In genomic region chr3:32817357-32818326, GRCm38 (mm10) we compare ENCODE assay signal across 8 mouse cellular contexts. TPM values are rescaled to one million over a fixed set of nuclear protein-coding genes. Genes with fewer than 3 reads are reported as not detected.
A peak's percentile ranks its signal among the peaks of the same experiment; 100 is the strongest.
DNase-seq lines count a peak whose midpoint lies in the region; ATAC-seq and TF ChIP-seq lines count a peak whose summit lies in the region.

Gene Usp13, plus strand, starts transcription at chr3:32817546.

- under 1% methylated on average over 84 of the region's 84 CpGs for whole genome bisulfite sequencing in heart, embryonic 12.5 days
- WGBS in kidney, postnatal 0 days = under 1% methylated on average over 77 of the region's 84 CpGs
- WGBS in liver, embryonic 11.5 days = 1% methylated on average over 84 of the region's 84 CpGs
- under 1% methylated on average over 84 of the region's 84 CpGs for WGBS in neural tube, embryonic 12.5 days

- H3K4me3 ChIP-seq in erythroblast, embryonic 14.5 days (replicated peaks) = peak within 1 kb of the TSS; percentile 44
- H3K4me3 ChIP-seq in heart, embryonic 12.5 days = peak within 1 kb of the TSS; percentile 88
- peak within 1 kb of the TSS; percentile 73 for H3K4me3 ChIP-seq in kidney, postnatal 0 days (replicated peaks; ENCODE audit: low read depth, low read length)
- peak within 1 kb of the TSS; percentile 59 for H3K4me3 ChIP-seq in liver, embryonic 11.5 days (ENCODE audit: low read depth, low read length)
- peak within 1 kb of the TSS; percentile 82 for H3K4me3 ChIP-seq in neural tube, embryonic 12.5 days

- peaks cover 28% of the 10 kb centered on the region for H3K27me3 ChIP-seq in erythroblast, embryonic 14.5 days (ENCODE audit: control insufficient read depth)
- no peaks in the 10 kb centered on the region for H3K27me3 ChIP-seq in heart, embryonic 12.5 days (replicated peaks)
- no peaks in the 10 kb centered on the region for H3K27me3 ChIP-seq in kidney, postnatal 0 days (ENCODE audit: insufficient read depth, low read length)
- H3K27me3 ChIP-seq in liver, embryonic 11.5 days (replicated peaks; ENCODE audit: control insufficient read depth, insufficient read depth, low read length) = peaks cover 22% of the 10 kb centered on the region
- H3K27me3 ChIP-seq in neural tube, embryonic 12.5 days (replicated peaks) = no peaks in the 10 kb centered on the region

- H3K9ac ChIP-seq in heart, embryonic 12.5 days = peak within 1 kb of the TSS; percentile 91
- H3K9ac ChIP-seq in kidney, postnatal 0 days (ENCODE audit: low read depth, low read length) = peak within 1 kb of the TSS; percentile 72
- H3K9ac ChIP-seq in liver, embryonic 11.5 days (ENCODE audit: low read depth, low read length) = peak within 1 kb of the TSS; percentile 23
- H3K9ac ChIP-seq in neural tube, embryonic 12.5 days = peak within 1 kb of the TSS; percentile 83

- ATAC-seq in erythroblast, adult 5-6 weeks (replicated peaks; ENCODE audit: low FRiP score, poor library complexity, severe bottlenecking) = no peak
- peak; percentile 73 for ATAC-seq in heart, embryonic 12.5 days (ENCODE audit: insufficient number of reproducible peaks, low FRiP score)
- peak; percentile 77 for ATAC-seq in kidney, postnatal 0 days (replicated peaks; ENCODE audit: low FRiP score, low read depth)
- ATAC-seq in liver, embryonic 11.5 days (replicated peaks; ENCODE audit: low FRiP score) = peak; percentile 72
- peak; percentile 90 for ATAC-seq in neural tube, embryonic 12.5 days (ENCODE audit: low FRiP score, low read depth)

- H3K4me1 ChIP-seq in erythroblast, embryonic 14.5 days (ENCODE audit: control insufficient read depth) = no peaks in the 10 kb centered on the region
- peaks cover 43% of the 10 kb centered on the region for H3K4me1 ChIP-seq in heart, embryonic 12.5 days (replicated peaks)
- H3K4me1 ChIP-seq in kidney, postnatal 0 days (replicated peaks; ENCODE audit: insufficient read depth, low read length) = 0 out of 2 replicates have a peak, but pooled peaks cover 8% of the 10 kb centered on the region
- H3K4me1 ChIP-seq in liver, embryonic 11.5 days (replicated peaks; ENCODE audit: control insufficient read depth, insufficient read depth, low read length) = no peaks in the 10 kb centered on the region; the same call in 1 of the 2 replicates
- H3K4me1 ChIP-seq in neural tube, embryonic 12.5 days = 0 out of 2 replicates have a peak, but pooled peaks cover 5% of the 10 kb centered on the region

- no peaks in the 10 kb centered on the region for H3K36me3 ChIP-seq in erythroblast, embryonic 14.5 days (ENCODE audit: control insufficient read depth)
- H3K36me3 ChIP-seq in heart, embryonic 12.5 days = no peaks in the 10 kb centered on the region
- no peaks in the 10 kb centered on the region for H3K36me3 ChIP-seq in kidney, postnatal 0 days (ENCODE audit: insufficient read depth, low read length)
- H3K36me3 ChIP-seq in liver, embryonic 11.5 days (ENCODE audit: control insufficient read depth, insufficient read depth, low read length) = no peaks in the 10 kb centered on the region
- H3K36me3 ChIP-seq in neural tube, embryonic 12.5 days = no peaks in the 10 kb centered on the region

- TF ChIP-seq CTCF in kidney, postnatal 0 days (IDR thresholded peaks at IDR 0.05; ENCODE audit: low read depth) = peak; percentile 21; the same call in 1 of the 2 replicates

- H3K27ac ChIP-seq in heart, embryonic 12.5 days (ENCODE audit: poor library complexity, severe bottlenecking) = peak within 1 kb of the TSS; percentile 97
- H3K27ac ChIP-seq in kidney, postnatal 0 days = peak within 1 kb of the TSS; percentile 57
- peak within 1 kb of the TSS; percentile 23 for H3K27ac ChIP-seq in liver, embryonic 11.5 days (ENCODE audit: low read depth, low read length)
- peak within 1 kb of the TSS; percentile 70 for H3K27ac ChIP-seq in neural tube, embryonic 12.5 days

- H3K4me2 ChIP-seq in heart, embryonic 12.5 days = peak within 1 kb of the TSS; percentile 67
- H3K4me2 ChIP-seq in kidney, postnatal 0 days (ENCODE audit: low read length) = peak within 1 kb of the TSS; percentile 94
- H3K4me2 ChIP-seq in liver, embryonic 11.5 days = peak within 1 kb of the TSS; percentile 73
- H3K4me2 ChIP-seq in neural tube, embryonic 12.5 days (replicated peaks) = peak within 1 kb of the TSS; percentile 85

- H3K9me3 ChIP-seq in erythroblast, embryonic 14.5 days (ENCODE audit: control insufficient read depth, low read length) = no peaks in the 10 kb centered on the region
- no peaks in the 10 kb centered on the region for H3K9me3 ChIP-seq in heart, embryonic 12.5 days (replicated peaks)
- no peaks in the 10 kb centered on the region for H3K9me3 ChIP-seq in kidney, postnatal 0 days (replicated peaks; ENCODE audit: low read length)
- H3K9me3 ChIP-seq in liver, embryonic 11.5 days (ENCODE audit: control insufficient read depth, low read length) = no peaks in the 10 kb centered on the region
- no peaks in the 10 kb centered on the region for H3K9me3 ChIP-seq in neural tube, embryonic 12.5 days

- DNase-seq in fibroblast of lung, adult 2 months (ENCODE audit: low read depth) = peak; percentile 7
- DNase-seq in kidney, postnatal 0 days (ENCODE audit: low spot score) = peak; percentile 76
- peak; percentile 67 for DNase-seq in liver, embryonic 11.5 days (ENCODE audit: low spot score)
- DNase-seq in urinary bladder, adult 2 months (ENCODE audit: low spot score) = peak; percentile 43

RNA-seq across cellular contexts. Expression of gene Usp13, which starts in this region (rescaled TPM):
- not detected in 2 replicates for polyA plus RNA-seq in erythroblast, embryonic 14.5 days (2012)
- not detected in 2 replicates for total RNA-seq in erythroblast, adult 5-6 weeks (2015; ENCODE audit: low replicate concordance)
- not detected in 2 replicates for total RNA-seq in erythroblast, adult 5-6 weeks (2017; ENCODE audit: low replicate concordance)
- polyA plus RNA-seq in heart, embryonic 12.5 days (2016; fragmentation: Nextera tagmentation; extraction: Ambion mirVana) = 50.4 and 51.8 TPM in 2 replicates
- 1.5 and 1.7 TPM in 2 replicates for polyA plus RNA-seq in kidney, postnatal 0 days (2015; fragmentation: Nextera tagmentation; extraction: Ambion mirVana)
- polyA plus RNA-seq in liver, embryonic 11.5 days (2014; fragmentation: Nextera tagmentation; extraction: Ambion mirVana) = 3.1 and 3.6 TPM in 2 replicates
- polyA plus RNA-seq in neural tube, embryonic 12.5 days (2016; fragmentation: Nextera tagmentation; extraction: Ambion mirVana) = 7.0 and 10.7 TPM in 2 replicates
- 1.8 and 2.6 TPM in 2 replicates for polyA plus RNA-seq in urinary bladder, adult 2 months (2012; rRNA removed)

Comparison
In these comparisons a context has a peak if more than half of its experiments do, and no peak if none do; other contexts are left out.
1. DNase-seq: peak in every context shown above with its lines; median percentile 76 in kidney, postnatal 0 days; 67 in liver, embryonic 11.5 days; 43 in urinary bladder, adult 2 months; 7 in fibroblast of lung, adult 2 months.
2. H3K27ac ChIP-seq: peak in every context shown above with its lines; median percentile 97 in heart, embryonic 12.5 days; 70 in neural tube, embryonic 12.5 days; 57 in kidney, postnatal 0 days; 23 in liver, embryonic 11.5 days.
3. H3K9ac ChIP-seq: peak in every context shown above with its lines; median percentile 91 in heart, embryonic 12.5 days; 83 in neural tube, embryonic 12.5 days; 72 in kidney, postnatal 0 days; 23 in liver, embryonic 11.5 days.